Mouse (Mus musculus): ENCODE measurements at regions not wholly inside any gene's neighbourhood (a gene's known extent, or its start where the extent isn't known, plus 50 kb on each side); places are given as distances from the start of the nearest gene placed in this dataset.

- Histone ChIP-seq H3K9me3 (no peaks in the 10 kb centered on the region), H3K4me1 (replicated peaks) (peaks cover 19% of the 10 kb centered on the region), H3K36me3 (peaks cover 11% of the 10 kb centered on the region), H3K9ac (replicated peaks) (no peak overlapping the region), H3K4me2 (replicated peaks) (no peak overlapping the region), H3K4me3 (replicated peaks) (no peak overlapping the region), H3K27ac (no peak overlapping the region), H3K27me3 (no peaks in the 10 kb centered on the region)
- WGBS: 94% methylated on average over 8 of the region's 8 CpGs
- no peak for ATAC-seq
Measured at GRCm38 (mm10) chr17:47293178-47293577, 75.5 kb upstream of the Mrps10 start.

GRCm38 (mm10) chr17:47291558-47291957 is 77.1 kb upstream of the Mrps10 start:
- no peak for ATAC-seq
- WGBS: 93% methylated on average over 1 of the region's 1 CpGs
- peaks cover 25% of the 10 kb centered on the region for H3K36me3 ChIP-seq
- H3K9ac ChIP-seq (replicated peaks): no peak overlapping the region
- no peak overlapping the region for H3K4me2 ChIP-seq (replicated peaks)
- H3K4me1 ChIP-seq (replicated peaks): peaks cover 22% of the 10 kb centered on the region
- H3K27me3 ChIP-seq: no peaks in the 10 kb centered on the region
- H3K9me3 ChIP-seq: no peaks in the 10 kb centered on the region
- no peak overlapping the region for H3K4me3 ChIP-seq (replicated peaks)
- H3K27ac ChIP-seq: no peak overlapping the region

GRCm38 (mm10) chr17:47285616-47286015 is 83.1 kb upstream of the Mrps10 start:
- Histone ChIP-seq H3K36me3 (peaks cover 26% of the 10 kb centered on the region), H3K27ac (no peak overlapping the region), H3K9ac (replicated peaks) (no peak overlapping the region), H3K4me3 (replicated peaks) (no peak overlapping the region), H3K4me1 (replicated peaks) (peaks cover 5% of the 10 kb centered on the region; the same call in 1 of the 2 replicates), H3K4me2 (replicated peaks) (no peak overlapping the region), H3K27me3 (no peaks in the 10 kb centered on the region), H3K9me3 (no peaks in the 10 kb centered on the region)
- no peak for ATAC-seq
- WGBS: 94% methylated on average over 10 of the region's 10 CpGs

GRCm38 (mm10) chr17:47284236-47284635 is 84.5 kb upstream of the Mrps10 start:
- Histone ChIP-seq H3K27ac (no peak overlapping the region), H3K4me3 (replicated peaks) (no peak overlapping the region), H3K9ac (replicated peaks) (no peak overlapping the region), H3K27me3 (no peaks in the 10 kb centered on the region), H3K36me3 (peaks cover 26% of the 10 kb centered on the region), H3K4me2 (replicated peaks) (no peak overlapping the region), H3K9me3 (no peaks in the 10 kb centered on the region), H3K4me1 (replicated peaks) (peaks cover 5% of the 10 kb centered on the region; the same call in 1 of the 2 replicates)
- WGBS: 81% methylated on average over 11 of the region's 11 CpGs
- ATAC-seq: no peak

- peak; percentile 53; the same call in 1 of the 2 replicates for ATAC-seq
- H3K4me3 ChIP-seq (replicated peaks): no peak overlapping the region
- H3K27me3 ChIP-seq: no peaks in the 10 kb centered on the region
- peaks cover 5% of the 10 kb centered on the region; the same call in 1 of the 2 replicates for H3K4me1 ChIP-seq (replicated peaks)
- no peak overlapping the region for H3K27ac ChIP-seq
- 86% methylated on average over 4 of the region's 4 CpGs for WGBS
- no peaks in the 10 kb centered on the region for H3K9me3 ChIP-seq
- no peak overlapping the region for H3K9ac ChIP-seq (replicated peaks)
- H3K4me2 ChIP-seq (replicated peaks): no peak overlapping the region
- H3K36me3 ChIP-seq: peaks cover 18% of the 10 kb centered on the region
Measured at GRCm38 (mm10) chr17:47283158-47283557, 85.5 kb upstream of the Mrps10 start.

- WGBS: 58% methylated on average over 3 of the region's 3 CpGs
- H3K27me3 ChIP-seq: no peaks in the 10 kb centered on the region
- H3K9me3 ChIP-seq: no peaks in the 10 kb centered on the region
- no peak overlapping the region for H3K4me2 ChIP-seq (replicated peaks)
- H3K36me3 ChIP-seq: peaks cover 11% of the 10 kb centered on the region
- peaks cover 3% of the 10 kb centered on the region; the same call in 1 of the 2 replicates for H3K4me1 ChIP-seq (replicated peaks)
- ATAC-seq: no peak
- no peak overlapping the region for H3K27ac ChIP-seq
- no peak overlapping the region for H3K4me3 ChIP-seq (replicated peaks)
- no peak overlapping the region for H3K9ac ChIP-seq (replicated peaks)
Measured at GRCm38 (mm10) chr17:47282476-47282875, 86.2 kb upstream of the Mrps10 start.

- Histone ChIP-seq H3K4me1 (replicated peaks) (peaks cover 4% of the 10 kb centered on the region; the same call in 1 of the 2 replicates), H3K9me3 (no peaks in the 10 kb centered on the region), H3K4me3 (replicated peaks) (no peak overlapping the region), H3K27me3 (no peaks in the 10 kb centered on the region), H3K9ac (replicated peaks) (no peak overlapping the region), H3K27ac (no peak overlapping the region), H3K4me2 (replicated peaks) (no peak overlapping the region), H3K36me3 (peaks cover 15% of the 10 kb centered on the region; the same call in 1 of the 2 replicates)
- WGBS: 88% methylated on average over 5 of the region's 5 CpGs
- ATAC-seq: no peak
Measured at GRCm38 (mm10) chr17:47277890-47278289, 90.8 kb upstream of the Mrps10 start.

GRCm38 (mm10) chr17:47276639-47277038 is 92.0 kb upstream of the Mrps10 start:
- peaks cover 4% of the 10 kb centered on the region; the same call in 1 of the 2 replicates for H3K4me1 ChIP-seq (replicated peaks)
- no peaks in the 10 kb centered on the region for H3K27me3 ChIP-seq
- no peak for ATAC-seq
- H3K4me2 ChIP-seq (replicated peaks): no peak overlapping the region
- no peak overlapping the region for H3K27ac ChIP-seq
- WGBS: 85% methylated on average over 6 of the region's 6 CpGs
- H3K9me3 ChIP-seq: no peaks in the 10 kb centered on the region
- H3K36me3 ChIP-seq: peaks cover 15% of the 10 kb centered on the region; the same call in 1 of the 2 replicates
- H3K9ac ChIP-seq (replicated peaks): no peak overlapping the region
- no peak overlapping the region for H3K4me3 ChIP-seq (replicated peaks)

- ATAC-seq: no peak; the same call in 1 of the 2 replicates
- H3K4me2 ChIP-seq (replicated peaks): no peak overlapping the region
- H3K27ac ChIP-seq: no peak overlapping the region
- H3K27me3 ChIP-seq: no peaks in the 10 kb centered on the region
- no peak overlapping the region for H3K4me3 ChIP-seq (replicated peaks)
- H3K36me3 ChIP-seq: peaks cover 15% of the 10 kb centered on the region; the same call in 1 of the 2 replicates
- H3K9ac ChIP-seq (replicated peaks): no peak overlapping the region
- 74% methylated on average over 19 of the region's 19 CpGs for WGBS
- peaks cover 4% of the 10 kb centered on the region; the same call in 1 of the 2 replicates for H3K4me1 ChIP-seq (replicated peaks)
- no peaks in the 10 kb centered on the region for H3K9me3 ChIP-seq
Measured at GRCm38 (mm10) chr17:47275796-47276311, 92.8 kb upstream of the Mrps10 start.

GRCm38 (mm10) chr17:47273309-47273708 is 95.4 kb upstream of the Mrps10 start:
- no peak overlapping the region for H3K9ac ChIP-seq (replicated peaks)
- H3K27ac ChIP-seq: no peak overlapping the region
- H3K4me3 ChIP-seq (replicated peaks): no peak overlapping the region
- WGBS: 94% methylated on average over 7 of the region's 7 CpGs
- no peaks in the 10 kb centered on the region for H3K27me3 ChIP-seq
- no peaks in the 10 kb centered on the region for H3K9me3 ChIP-seq
- peaks cover 4% of the 10 kb centered on the region; the same call in 1 of the 2 replicates for H3K4me1 ChIP-seq (replicated peaks)
- peaks cover 20% of the 10 kb centered on the region; the same call in 1 of the 2 replicates for H3K36me3 ChIP-seq
- no peak for ATAC-seq
- H3K4me2 ChIP-seq (replicated peaks): no peak overlapping the region

- Histone ChIP-seq H3K27me3 (no peaks in the 10 kb centered on the region), H3K9me3 (0 out of 2 replicates have a peak, but pooled peaks cover 2% of the 10 kb centered on the region), H3K4me2 (replicated peaks) (no peak overlapping the region), H3K9ac (replicated peaks) (no peak overlapping the region), H3K36me3 (peaks cover 27% of the 10 kb centered on the region), H3K27ac (no peak overlapping the region), H3K4me1 (replicated peaks) (peaks cover 4% of the 10 kb centered on the region; the same call in 1 of the 2 replicates), H3K4me3 (replicated peaks) (no peak overlapping the region)
- WGBS: 91% methylated on average over 7 of the region's 7 CpGs
- ATAC-seq: no peak
Measured at GRCm38 (mm10) chr17:47271979-47272677, 96.6 kb upstream of the Mrps10 start.

GRCm38 (mm10) chr17:47269053-47269891 is 99.4 kb upstream of the Mrps10 start:
- ATAC-seq: 0 out of 2 replicates have a peak, but pooled peaks have one; percentile 17
- Histone ChIP-seq H3K9ac (replicated peaks) (no peak overlapping the region), H3K9me3 (0 out of 2 replicates have a peak, but pooled peaks cover 2% of the 10 kb centered on the region), H3K27ac (no peak overlapping the region), H3K4me2 (replicated peaks) (no peak overlapping the region), H3K27me3 (no peaks in the 10 kb centered on the region), H3K36me3 (peaks cover 21% of the 10 kb centered on the region), H3K4me1 (replicated peaks) (no peaks in the 10 kb centered on the region), H3K4me3 (replicated peaks) (no peak overlapping the region)
- WGBS: 92% methylated on average over 19 of the region's 19 CpGs

Data from midbrain, embryonic 13.5 days (tissue).